Mouse (Mus musculus) left cerebral cortex, postnatal 4 days (tissue): ENCODE results near the gene Ptpn14. TPM values are rescaled to one million over a fixed set of nuclear protein-coding genes. Genes with fewer than 3 reads are reported as not detected.
"Not testable (repeated sequence)": the region's sequence is repeated elsewhere in the genome, so short reads cannot be mapped to it uniquely, and the experiment has no call there.

ENCODE experiments used
- DNase-seq: peaks from one replicate; pipeline ENCODE4 v3.0.0-alpha.2; 2022
- intact Hi-C: fragments of 180-260 bp; cut with DNase I; formaldehyde crosslinking; loops from one replicate; pipeline ENCODE4 v1.15.1; 2025
- total RNA-seq, 2 experiments: library from RNA; stranded (reverse); gene quantifications; 2 replicates each; pipeline ENCODE4 v1.2.3; 2021

Gene Ptpn14
- 1 to 10 TPM; 6.4 to 6.5 TPM for total RNA-seq

DNA sequence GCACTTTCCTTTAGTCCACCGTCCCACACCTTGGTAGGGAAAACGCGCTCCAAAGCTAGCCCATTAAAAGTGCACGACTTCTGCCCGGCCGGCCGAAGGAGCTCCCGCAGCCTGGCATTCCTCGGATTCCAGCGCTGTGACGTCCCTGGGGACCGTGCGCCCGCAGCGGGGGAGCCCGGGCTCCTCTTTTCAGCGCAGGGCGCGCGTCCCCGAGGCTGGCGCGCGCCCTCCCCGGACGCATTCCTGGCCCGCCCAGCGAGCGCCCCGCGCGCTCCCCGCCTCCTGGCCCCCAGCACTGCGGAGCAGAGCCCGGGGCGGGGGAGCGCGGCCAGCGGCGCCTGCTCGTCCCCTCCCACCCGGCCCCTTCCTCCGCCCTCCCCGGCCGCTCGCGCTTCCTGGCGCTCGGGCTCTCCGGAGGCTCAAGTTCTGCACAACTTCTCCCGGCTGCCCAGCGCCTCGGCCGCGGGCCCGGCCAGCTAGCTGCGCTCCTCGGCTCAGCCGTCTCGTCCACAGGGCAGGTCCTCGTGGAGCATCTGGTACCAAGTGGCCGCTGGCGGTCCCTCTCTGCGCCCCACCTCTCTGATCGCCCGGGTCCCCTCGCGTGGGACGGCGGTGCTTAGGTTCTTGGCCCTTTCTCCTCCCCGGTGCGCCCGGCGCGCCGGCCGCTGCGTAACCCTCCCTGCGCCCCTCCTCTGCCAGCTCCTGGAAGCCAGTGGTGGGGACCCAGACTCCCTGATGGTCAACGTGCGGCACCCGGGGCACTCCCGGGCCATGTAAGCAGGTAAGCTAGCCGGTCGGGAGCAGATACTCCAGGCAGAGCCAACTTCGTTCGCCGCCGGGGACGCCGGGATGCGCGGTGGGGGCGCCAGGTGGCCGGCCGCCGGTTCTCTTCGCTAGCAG lies at the start of gene Ptpn14:
Gene Ptpn14 (plus strand): TSS at position 385 of the 900 bp plus-strand sequence.
- DNase-seq = peak; percentile 55
- intact Hi-C loops = no loop called here

DNA sequence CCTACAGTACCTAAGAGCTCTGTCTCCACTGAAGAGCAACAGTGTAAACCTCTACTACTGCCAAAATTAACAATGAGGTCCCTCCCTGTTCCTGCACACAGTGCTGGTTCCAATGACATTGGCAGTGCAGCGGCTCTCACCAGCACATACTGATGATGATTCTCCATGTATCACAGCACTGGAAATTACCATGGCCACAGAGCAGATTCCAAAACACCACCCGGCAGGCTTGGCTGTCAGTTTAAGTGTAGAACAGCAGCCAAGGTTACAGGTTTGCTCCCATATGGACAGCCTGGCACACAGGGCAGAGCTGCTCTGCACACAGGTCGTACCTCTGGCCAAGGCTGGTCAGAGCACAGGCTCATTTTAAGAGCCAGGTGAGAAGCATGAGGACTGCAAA lies 48.5 kb upstream of the Ptpn14 start:
- DNase-seq = no peak
- intact Hi-C loops = loop anchor here (5.0 kb wide), 1 partner anchor 652 kb away; no protein-coding TSS in a partner anchor

DNA sequence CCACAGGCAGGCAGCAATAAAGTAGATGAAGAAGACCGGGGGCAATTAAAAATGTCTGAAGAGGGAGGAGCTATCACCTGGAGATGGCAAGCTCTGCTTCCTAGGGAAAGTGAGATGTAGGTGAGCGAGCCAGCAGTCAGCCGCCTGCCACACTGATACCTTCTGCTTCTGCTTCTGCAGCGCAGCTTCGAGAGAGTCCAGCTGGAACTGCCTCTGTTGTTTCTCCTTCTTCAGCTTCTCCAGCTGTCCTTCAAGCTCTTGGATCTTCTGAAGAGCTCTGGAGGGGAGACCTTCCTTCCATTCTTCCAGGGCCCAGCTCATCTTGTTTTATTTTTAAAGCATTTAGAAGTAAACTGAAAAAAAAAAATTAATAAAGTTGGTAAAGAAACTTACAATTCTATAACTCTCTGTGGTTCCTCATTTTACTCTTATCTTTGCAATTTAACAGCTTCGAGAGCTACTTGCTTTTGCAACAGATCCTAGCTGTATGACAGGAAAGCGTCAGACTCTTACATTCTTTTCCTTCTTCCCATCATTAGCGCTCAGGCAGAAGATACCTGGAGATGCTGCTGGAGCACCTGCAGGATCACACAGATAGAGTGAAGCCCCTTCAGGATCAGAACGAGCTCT lies 43.2 kb upstream of the Ptpn14 start:
- no peak for DNase-seq
- intact Hi-C loops = no loop called here

DNA sequence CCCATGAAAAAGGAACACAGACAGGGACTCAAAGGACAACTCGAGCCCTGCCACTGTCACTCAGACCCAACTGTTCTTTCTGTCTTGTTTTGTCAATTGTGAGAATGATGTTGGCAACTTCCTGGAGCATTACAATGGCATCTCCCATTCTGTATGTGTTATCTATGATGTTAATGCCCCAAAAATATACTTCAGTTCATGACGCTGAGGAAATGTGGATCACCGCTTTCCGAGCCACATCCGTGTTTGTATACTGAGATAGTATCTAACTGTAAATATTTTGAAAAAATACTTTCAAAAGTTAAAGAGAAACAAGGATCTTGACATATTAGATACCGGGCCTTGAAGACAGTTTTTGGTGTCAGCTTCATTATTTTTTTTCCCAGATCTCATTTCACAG lies 42.0 kb upstream of the Ptpn14 start:
- no peak for DNase-seq
- intact Hi-C loops = no loop called here

DNA sequence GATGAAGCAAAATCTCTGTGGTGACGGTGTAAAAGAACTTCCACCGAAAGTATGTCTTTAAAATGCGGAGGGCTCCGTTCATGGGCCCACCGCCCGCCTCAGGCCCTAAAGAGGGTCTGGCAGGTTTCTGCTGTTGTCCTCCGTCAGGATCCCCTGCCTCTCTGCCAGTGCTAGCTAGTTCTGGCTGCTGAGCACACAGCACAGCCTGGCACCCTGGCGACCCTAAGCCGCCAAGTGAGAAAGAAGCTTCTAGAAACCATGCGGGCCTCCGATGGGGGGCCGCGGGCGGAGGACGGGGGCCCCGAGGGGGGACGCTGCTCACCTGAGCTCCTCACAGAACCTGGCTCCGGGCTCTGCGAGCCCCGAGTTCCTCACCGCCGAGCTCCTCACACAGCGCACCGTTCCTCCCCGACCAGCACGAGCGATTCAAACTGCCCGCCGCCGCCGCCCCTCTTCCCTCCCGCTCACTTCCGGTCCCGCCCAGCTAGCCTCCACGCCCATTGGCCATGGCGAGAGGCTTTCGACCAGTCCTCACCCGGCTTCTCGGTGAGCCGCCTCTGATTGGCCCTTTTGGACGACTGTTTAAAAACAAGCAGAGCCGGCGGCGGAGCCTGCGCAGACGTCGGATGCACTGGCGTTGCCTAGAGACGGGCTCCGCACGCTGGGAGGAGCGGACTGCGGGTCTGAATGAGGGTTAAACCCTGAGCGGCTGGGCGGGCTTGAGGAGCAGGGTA lies 40.2 kb upstream of the Ptpn14 start, which contains the start of gene Cenpf:
Gene Cenpf (minus strand): TSS at position 433 of the 734 bp plus-strand sequence.
- intact Hi-C loops = no loop called here
- DNase-seq = peak; percentile 99

DNA sequence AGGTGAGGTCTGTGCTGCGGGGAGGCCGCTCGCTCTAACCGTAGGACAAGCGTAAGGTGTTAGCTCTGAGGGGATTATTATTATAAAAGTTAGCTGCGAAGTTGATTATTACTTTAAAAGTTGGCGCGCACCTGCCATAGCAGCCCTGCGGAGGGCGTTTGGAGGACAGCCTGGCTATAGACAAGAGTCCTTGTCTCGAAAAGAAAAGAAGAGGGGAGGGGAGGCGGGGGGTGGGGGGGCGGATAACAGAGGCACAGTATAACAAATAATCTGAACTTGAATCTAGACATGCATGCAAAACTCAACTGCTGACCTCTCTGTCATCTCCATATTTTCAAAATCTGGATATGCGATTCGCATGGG lies 39.7 kb upstream of the Ptpn14 start:
- intact Hi-C loops = no loop called here
- DNase-seq = no peak

DNA sequence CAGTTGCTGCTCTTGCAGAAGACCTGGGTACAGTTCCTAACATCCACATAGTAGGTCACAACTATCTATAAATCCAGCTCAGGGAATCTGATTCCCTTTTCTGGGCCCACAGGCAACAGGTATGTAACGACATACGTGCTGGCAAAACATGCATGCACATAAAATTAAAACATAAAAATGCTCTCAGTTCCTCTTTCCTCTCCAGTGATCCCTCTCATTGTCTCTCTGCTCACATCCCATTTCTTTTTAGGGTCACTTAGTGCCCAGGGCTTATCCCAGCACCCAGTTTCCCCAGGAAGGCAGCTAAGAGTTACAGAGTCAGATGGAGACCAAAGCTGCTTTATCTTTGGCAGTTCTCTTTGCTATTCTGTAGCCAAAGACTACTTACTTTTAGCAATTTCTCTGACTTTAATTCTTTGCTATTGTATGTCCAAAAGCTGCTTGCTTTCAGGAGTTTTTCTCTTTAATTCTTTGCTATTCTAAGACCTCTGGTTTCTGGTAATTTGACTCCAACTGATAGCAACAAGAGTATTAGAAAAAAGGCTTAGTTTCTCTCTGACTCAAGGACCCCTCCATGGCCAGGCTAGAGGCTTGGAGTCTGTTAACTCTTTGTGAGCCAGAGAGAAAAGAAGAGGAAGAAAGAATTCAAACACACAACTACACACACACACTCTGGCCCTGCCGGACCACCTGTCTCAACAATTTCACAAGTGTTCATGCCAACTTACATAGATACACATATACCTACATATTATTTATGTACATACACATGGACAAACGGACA lies 38.8 kb upstream of the Ptpn14 start:
- intact Hi-C loops = no loop called here
- no peak for DNase-seq

DNA sequence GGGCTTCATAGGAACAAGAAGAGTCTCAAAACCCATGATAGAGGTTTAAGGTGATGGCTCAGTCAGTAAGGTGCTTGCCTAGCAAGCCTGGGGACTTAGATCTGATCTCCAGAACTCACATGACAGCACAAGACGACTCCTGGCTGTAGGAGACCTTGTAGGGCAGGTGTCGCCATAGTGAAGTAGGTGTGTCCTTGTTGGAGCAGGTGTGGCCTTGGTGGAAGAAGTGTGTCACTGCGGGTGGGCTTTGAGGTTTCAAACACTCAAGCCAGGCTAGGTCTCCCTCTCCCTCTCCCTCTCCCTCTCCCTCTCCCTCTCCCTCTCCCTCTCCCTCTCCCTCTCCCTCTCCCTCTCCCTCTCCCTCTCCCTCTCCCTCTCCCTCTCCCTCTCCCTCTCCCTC lies 35.6 kb upstream of the Ptpn14 start:
- DNase-seq, intact Hi-C loops: not testable (repeated sequence)

DNA sequence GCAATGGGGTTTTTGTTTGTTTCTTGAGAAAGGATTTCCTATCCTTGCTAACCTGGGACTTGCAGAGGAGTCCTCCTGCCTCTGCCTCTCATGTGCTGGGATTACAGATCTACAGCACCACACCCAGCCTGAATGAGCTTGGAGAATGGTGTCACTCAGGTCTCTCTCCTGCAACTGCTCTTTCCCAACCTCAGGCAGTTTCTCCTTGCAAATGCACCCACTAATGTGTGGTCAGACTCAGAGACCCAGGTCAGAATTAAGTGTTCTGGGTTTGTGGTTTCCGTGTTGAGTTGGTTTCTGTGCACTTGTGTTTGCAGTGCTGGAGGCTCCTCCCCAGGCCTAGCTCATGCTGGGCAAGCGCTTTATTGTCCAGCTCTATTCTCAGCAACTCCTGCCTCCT lies 33.7 kb upstream of the Ptpn14 start:
- intact Hi-C loops = no loop called here
- no peak for DNase-seq

DNA sequence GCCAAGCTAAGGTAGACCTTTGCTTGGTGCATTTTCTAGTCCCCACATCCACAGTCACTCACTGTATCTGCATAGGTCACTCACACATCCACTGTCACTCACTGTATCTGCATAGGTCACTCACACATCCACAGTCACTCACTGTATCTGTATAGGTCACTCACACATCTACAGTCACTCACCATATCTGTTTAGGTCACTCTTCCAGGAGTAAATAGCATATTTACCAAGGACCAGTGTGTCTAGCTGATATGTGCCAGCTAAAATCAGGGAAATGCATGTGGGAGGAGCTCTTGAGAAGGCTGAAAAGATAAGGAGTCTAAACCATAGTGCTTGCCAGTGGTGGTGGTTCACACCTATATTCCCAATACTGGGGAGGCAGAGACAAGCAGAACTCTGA lies 32.7 kb upstream of the Ptpn14 start:
- intact Hi-C loops = no loop called here
- no peak for DNase-seq

DNA sequence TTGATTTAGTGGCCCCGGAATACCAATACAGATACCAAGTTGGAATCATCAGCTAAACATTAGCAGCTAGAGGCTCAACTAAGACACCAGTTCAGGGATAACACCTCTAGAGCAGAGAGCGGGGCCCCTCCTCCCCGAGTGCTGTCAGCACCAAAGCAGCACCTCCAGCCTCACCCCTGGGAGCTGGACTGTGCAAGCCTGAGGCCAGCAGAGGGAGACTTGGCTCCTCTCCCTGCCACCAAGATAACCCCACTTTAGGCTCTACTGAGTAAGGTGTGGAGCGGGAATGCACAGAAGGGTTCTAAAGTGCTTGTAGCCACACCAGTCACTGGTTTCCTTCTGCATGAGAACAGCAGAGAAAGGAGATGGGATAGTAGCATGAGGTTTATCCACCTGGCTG lies 29.7 kb upstream of the Ptpn14 start:
- DNase-seq = no peak
- intact Hi-C loops = no loop called here

DNA sequence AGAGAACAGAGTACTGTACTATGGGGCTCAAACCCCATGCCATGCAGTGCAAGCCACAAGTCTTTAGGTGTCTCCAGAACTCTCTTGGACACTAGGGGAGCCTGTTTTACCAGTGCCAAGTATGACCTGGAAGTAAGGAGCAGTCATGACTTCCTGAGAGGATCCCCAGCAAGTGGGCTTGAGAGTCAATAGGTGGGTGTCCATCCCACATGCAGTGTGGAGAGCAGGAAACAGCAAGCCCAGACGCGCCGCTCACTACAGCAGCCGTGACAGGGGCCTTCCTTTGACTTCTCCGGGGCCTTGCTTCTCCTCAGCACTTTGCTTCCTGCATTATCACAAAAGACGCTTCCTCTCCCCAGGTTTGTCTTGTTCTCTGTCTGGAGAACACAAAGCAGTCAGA lies 27.9 kb upstream of the Ptpn14 start:
- intact Hi-C loops = loop anchor here (5.0 kb wide), 2 partner anchors 182 to 222 kb away; partner anchors contain the start of gene Smyd2

DNA sequence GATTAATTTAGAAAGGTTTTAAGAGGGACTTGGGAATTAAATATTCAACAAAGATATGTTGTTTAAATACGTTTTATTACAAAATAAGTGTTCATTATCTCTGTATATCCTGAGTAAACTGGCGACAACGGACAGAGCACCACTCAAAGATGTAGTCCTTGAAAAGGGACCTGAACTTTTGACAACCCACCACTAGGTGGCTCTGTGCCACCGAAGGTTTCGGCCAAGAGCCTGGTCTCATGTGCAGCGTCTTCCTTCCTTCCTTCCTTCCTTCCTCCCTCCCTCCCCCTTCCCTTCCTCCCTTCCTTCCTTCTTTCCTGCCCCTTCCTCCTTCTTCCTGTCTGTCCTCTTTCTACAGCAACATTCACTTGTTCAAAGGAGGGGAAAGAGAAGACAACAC lies 27.1 kb upstream of the Ptpn14 start:
- intact Hi-C loops = loop anchor here (5.0 kb wide), 2 partner anchors 181 to 221 kb away; partner anchors contain the start of gene Smyd2

More for the DNA sequence above, 27.9 kb upstream of the Ptpn14 start:
- DNase-seq = no peak

DNA sequence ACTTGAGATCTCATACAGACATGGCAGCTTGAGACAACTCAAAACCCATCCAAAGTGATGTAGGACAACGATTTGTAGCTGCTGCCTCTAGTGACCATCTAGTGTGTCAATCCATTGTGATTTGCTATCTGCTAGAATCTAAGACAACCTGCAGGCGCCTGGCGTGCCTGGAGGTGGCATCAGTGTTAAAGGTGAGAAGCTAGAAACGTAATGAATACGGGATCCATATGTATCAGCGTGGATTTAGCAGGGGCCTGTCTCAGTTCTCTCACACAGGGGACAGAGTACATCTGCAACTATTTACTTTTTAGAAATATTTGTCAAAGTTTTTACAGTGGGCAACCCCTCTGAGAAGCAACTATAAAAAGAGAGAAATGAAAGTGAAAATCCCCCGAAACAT lies 24.9 kb upstream of the Ptpn14 start:
- no peak for DNase-seq

More for the DNA sequence above, 27.1 kb upstream of the Ptpn14 start:
- peak; percentile 80 for DNase-seq

DNA sequence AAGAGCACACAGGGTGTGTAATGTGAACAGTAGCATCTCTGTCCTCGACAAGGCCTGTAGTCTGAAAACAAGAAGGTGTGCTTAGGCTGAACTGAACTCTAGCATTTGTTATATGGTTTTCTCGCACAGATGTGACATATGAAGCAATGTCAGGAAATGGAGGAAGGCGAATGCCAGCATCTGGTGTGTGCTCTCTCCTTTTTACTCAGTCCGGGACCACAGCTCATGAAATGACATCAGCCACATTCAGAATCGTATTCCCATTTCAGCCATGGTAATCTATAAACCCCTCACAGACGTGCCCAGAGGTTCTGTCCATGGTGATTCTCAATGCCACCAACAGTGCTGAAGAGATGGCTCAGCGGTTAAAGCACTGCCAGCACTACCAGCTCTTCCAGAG lies 24.5 kb upstream of the Ptpn14 start:
- no peak for DNase-seq
- intact Hi-C loops = loop anchor here (5.0 kb wide), 2 partner anchors 179 to 219 kb away; partner anchors contain the start of gene Smyd2

More for the DNA sequence above, 24.9 kb upstream of the Ptpn14 start:
- intact Hi-C loops = loop anchor here (5.0 kb wide), 2 partner anchors 179 to 219 kb away; partner anchors contain the start of gene Smyd2

DNA sequence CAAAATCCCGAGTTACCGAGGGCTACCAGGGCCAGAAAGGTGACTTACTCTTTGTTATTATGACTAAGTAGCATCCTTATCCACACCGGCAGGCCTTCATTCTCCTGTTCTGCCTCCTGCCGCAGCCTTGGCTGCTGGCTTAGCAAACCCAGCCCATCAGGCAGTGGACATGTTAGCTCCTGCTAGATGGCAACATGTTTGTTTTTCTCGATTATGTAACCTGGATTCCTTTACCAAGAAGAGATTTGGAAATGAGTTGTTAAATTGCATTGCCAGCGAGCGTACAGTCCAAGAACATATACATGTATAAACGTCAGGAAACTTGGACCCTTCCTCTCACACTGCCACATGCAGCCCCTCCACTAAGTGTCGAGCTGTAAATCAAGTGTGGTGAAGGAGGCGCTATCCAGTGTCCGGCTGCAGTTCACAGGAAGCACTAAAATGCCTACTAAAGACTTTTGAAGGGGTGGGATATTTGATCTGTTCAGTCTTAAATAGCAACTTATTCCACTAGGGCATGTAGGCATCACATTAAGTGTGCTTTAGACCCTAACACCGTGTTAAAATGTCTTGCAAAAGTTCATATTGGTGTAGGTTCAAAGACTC lies 21.9 kb upstream of the Ptpn14 start:
- intact Hi-C loops = no loop called here
- DNase-seq = no peak

DNA sequence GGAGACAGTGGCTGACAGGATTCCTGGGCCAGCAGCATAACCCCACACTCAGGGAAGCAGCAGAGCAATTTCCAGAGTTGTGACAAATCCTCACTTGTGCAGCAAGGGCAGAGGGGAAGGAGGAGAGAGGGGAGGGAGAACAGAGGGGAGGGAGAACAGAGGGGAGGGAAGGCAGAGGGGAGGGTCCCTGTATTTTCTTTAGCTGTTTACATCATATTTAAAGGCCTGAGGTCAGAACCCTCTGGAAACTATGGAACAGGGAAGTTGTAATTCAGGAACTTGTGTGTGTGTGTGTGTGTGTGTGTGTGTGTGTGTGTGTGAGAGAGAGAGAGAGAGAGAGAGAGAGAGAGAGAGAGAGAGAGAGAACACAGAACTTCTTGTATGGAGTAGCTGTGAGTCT lies 21.1 kb upstream of the Ptpn14 start:
- no peak for DNase-seq
- intact Hi-C loops = no loop called here

DNA sequence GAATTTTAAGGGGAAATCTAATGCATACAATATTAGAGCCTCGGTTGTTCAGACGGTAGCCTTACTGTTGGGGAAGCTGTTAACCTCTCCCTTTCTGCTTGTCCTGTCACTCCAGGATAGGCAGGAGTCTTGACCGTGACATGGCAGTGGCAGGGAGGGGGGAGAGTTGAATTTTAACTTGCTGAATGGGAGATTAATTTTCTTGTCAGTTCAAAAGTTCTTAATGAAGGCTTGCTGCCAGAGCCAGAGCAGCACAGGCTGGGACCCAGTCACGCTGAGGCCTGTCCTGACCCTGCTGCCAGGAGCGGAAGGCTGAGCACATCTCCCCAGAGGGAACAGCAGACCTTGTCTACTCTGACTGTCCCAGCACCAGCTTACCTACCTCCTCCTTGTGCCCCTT lies 20.6 kb upstream of the Ptpn14 start:
- intact Hi-C loops = no loop called here
- DNase-seq = peak; percentile 20

DNA sequence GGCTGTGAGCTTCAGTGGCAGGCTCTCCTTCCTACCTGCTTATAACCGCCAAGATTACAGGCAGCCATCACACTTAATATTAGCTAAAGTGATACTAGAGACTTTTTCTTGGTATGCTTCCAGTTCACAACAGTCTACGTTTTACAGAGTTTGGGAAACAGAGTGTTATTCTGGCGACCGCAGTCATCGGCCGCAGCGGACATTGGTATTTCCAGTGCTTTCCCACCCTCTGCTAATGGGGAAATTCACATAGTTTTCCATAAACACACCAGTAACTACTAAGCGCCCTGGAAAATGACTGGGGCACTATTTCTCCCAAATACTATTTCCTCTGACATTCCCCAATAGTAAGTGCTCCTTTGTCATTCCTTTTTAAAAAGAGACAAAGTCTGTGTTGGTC lies 19.1 kb upstream of the Ptpn14 start:
- intact Hi-C loops = no loop called here
- DNase-seq = no peak
